Mouse (Mus musculus): ENCODE measurements at regions not wholly inside any gene's neighbourhood (a gene's known extent, or its start where the extent isn't known, plus 50 kb on each side); places are given as distances from the start of the nearest gene placed in this dataset.

DNA sequence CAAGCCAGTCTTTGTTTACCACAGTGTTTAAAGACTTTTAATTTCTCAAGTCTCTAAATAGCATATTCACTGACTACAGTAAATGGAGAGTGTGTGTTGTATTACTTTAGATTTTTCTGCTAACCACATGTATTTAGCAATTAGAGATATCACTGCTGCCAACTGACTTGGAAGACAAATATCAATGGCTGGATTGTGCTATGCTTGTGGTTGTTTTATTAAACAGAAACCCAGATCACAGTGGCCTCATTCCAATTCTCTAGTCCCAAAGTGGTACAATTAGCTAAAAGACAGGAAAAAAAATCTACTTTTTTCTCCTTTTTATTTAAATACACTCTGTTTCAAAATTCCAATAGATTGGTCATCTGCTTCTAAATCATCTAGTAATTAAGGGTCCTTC, 72.6 kb downstream of the Zfp120 start:
- no peak for TF ChIP-seq CTCF (IDR thresholded peaks at IDR 0.05)
- Histone ChIP-seq H3K9ac (replicated peaks; ENCODE audit: low read length, poor library complexity, severe bottlenecking) (no peak overlapping the region), H3K27ac (ENCODE audit: low read depth, low read length) (no peak overlapping the region), H3K27me3 (ENCODE audit: insufficient read depth, low read length) (no peaks in the 10 kb centered on the region), H3K4me1 (ENCODE audit: insufficient read depth, low read length) (no peaks in the 10 kb centered on the region), H3K4me2 (ENCODE audit: low read depth, low read length, poor library complexity, severe bottlenecking) (no peak overlapping the region), H3K36me3 (ENCODE audit: insufficient read depth, low read length) (no peaks in the 10 kb centered on the region), H3K4me3 (ENCODE audit: low read depth, low read length) (no peak overlapping the region), H3K9me3 (ENCODE audit: low read length) (no peaks in the 10 kb centered on the region)
- ATAC-seq (ENCODE audit: low FRiP score) (no peak), DNase-seq (ENCODE audit: low spot score) (no peak)

- Histone ChIP-seq H3K4me3 (ENCODE audit: low read depth, low read length) (no peak overlapping the region), H3K27ac (ENCODE audit: low read depth, low read length) (no peak overlapping the region), H3K9ac (replicated peaks; ENCODE audit: low read length, poor library complexity, severe bottlenecking) (no peak overlapping the region), H3K36me3 (ENCODE audit: insufficient read depth, low read length) (no peaks in the 10 kb centered on the region), H3K9me3 (ENCODE audit: low read length) (no peaks in the 10 kb centered on the region), H3K4me2 (ENCODE audit: low read depth, low read length, poor library complexity, severe bottlenecking) (no peak overlapping the region), H3K27me3 (ENCODE audit: insufficient read depth, low read length) (no peaks in the 10 kb centered on the region), H3K4me1 (ENCODE audit: insufficient read depth, low read length) (no peaks in the 10 kb centered on the region)
- 67% methylated on average over 2 of the region's 2 CpGs for WGBS
- no peak for TF ChIP-seq CTCF (IDR thresholded peaks at IDR 0.05)
- peak; percentile 42; the same call in 1 of the 2 replicates for ATAC-seq (ENCODE audit: low FRiP score)
- peak; percentile 5 for DNase-seq (ENCODE audit: low spot score)
Observed at GRCm38 (mm10) chr2:150060046-150060725, 76.3 kb downstream of the Zfp120 start.

DNA sequence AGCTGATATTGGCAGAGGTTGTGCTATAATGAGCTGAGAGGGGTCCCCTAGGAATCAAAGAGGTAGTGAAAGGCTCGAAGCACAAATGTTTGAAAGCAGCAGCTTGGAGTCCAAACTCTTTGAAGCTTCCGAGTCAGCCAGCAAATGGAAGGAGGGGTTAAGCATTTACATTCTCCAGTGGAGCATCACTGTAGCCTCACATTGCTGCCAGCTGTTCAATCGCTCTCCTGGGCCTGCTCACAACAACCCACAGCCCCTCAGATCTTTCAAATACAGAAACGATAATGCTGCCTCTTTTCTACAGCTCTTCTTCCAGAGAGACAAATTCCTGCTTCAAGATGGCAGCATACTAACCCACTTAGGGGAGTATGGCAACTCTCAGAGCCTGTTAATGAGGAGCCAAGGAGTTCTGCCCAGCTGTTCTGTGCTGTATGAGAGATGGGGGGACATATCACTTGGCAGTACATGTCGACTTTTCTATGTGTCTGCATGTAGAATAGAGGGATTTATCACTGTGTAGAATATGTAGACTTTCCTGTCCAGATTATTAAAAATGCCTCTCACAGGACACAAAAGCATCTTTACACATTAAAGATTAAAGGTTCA, 79.8 kb downstream of the Zfp120 start:
- H3K9ac ChIP-seq (replicated peaks; ENCODE audit: low read length, poor library complexity, severe bottlenecking) = no peak overlapping the region
- no peak overlapping the region for H3K27ac ChIP-seq (ENCODE audit: low read depth, low read length)
- no peak overlapping the region for H3K4me2 ChIP-seq (ENCODE audit: low read depth, low read length, poor library complexity, severe bottlenecking)
- H3K4me3 ChIP-seq (ENCODE audit: low read depth, low read length) = no peak overlapping the region
- WGBS = 46% methylated on average over 5 of the region's 5 CpGs
- TF ChIP-seq CTCF (IDR thresholded peaks at IDR 0.05) = no peak
- H3K27me3 ChIP-seq (ENCODE audit: insufficient read depth, low read length) = no peaks in the 10 kb centered on the region
- H3K36me3 ChIP-seq (ENCODE audit: insufficient read depth, low read length) = no peaks in the 10 kb centered on the region
- DNase-seq (ENCODE audit: low spot score) = no peak
- no peaks in the 10 kb centered on the region for H3K4me1 ChIP-seq (ENCODE audit: insufficient read depth, low read length)
- ATAC-seq (ENCODE audit: low FRiP score) = no peak
- H3K9me3 ChIP-seq (ENCODE audit: low read length) = no peaks in the 10 kb centered on the region

Data from midbrain, postnatal 0 days (tissue).